Mouse (Mus musculus): ENCODE measurements at regions not wholly inside any gene's neighbourhood (a gene's known extent, or its start where the extent isn't known, plus 50 kb on each side); places are given as distances from the start of the nearest gene placed in this dataset.

DNA sequence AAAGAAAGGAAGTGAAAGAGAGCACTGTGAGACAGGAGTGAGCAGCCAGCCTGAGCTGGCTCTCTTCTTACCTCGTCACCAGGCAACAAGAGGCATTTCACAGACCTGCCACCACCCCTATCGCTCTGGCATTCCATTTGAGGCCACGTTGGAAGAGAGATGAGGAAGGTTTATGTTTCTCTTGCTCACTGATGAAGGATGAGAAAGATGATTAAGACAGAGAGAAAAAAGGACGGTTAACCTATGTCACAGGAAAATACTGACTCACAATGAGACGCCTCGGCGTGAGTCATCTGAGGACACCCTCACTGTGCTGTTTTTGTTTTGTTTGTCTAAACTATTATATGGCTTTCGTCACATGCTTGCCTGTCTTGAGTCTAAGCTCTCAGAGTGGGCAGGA, 106.9 kb upstream of the Kcnj15 start:
- Histone ChIP-seq H3K9me3 (no peaks in the 10 kb centered on the region), H3K36me3 (no peaks in the 10 kb centered on the region), H3K27me3 (ENCODE audit: insufficient read depth, poor library complexity, severe bottlenecking) (no peaks in the 10 kb centered on the region), H3K4me3 (no peak overlapping the region), H3K27ac (no peak overlapping the region), H3K4me1 (replicated peaks) (no peaks in the 10 kb centered on the region)
- 77% methylated on average over 8 of the region's 8 CpGs for WGBS
- no peak for DNase-seq (ENCODE audit: low spot score)

DNA sequence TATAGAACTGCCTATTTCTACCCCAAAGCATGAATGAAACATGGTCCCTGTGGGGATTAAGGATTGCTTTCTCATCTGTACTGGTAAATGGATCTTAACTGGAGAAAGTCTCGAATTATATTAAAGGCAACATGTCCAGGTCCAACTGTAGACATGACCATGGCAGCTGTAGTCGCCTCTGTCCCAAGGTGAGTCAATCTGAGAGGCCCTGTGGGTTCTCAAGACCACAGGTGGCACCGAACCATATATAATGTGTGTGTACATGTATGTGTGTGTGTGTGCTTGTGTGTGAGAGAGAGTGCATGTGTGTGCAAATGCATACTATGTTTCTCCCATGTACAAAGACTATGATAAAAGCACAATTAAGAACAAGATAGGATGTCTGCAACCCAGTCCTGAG, 105.9 kb upstream of the Kcnj15 start:
- H3K27me3 ChIP-seq (ENCODE audit: insufficient read depth, poor library complexity, severe bottlenecking) = no peaks in the 10 kb centered on the region
- H3K9me3 ChIP-seq = no peaks in the 10 kb centered on the region
- 0 out of 2 replicates have a peak, but pooled peaks cover 5% of the 10 kb centered on the region for H3K4me1 ChIP-seq (replicated peaks)
- no peaks in the 10 kb centered on the region for H3K36me3 ChIP-seq
- no peak overlapping the region for H3K4me3 ChIP-seq
- no peak overlapping the region for H3K27ac ChIP-seq
- no peak for DNase-seq (ENCODE audit: low spot score)
- WGBS = 81% methylated on average over 3 of the region's 3 CpGs

- Histone ChIP-seq H3K4me1 (replicated peaks) (0 out of 2 replicates have a peak, but pooled peaks cover 5% of the 10 kb centered on the region), H3K27me3 (ENCODE audit: insufficient read depth, poor library complexity, severe bottlenecking) (no peaks in the 10 kb centered on the region), H3K4me3 (no peak overlapping the region), H3K27ac (no peak overlapping the region), H3K9me3 (no peaks in the 10 kb centered on the region), H3K36me3 (no peaks in the 10 kb centered on the region)
- DNase-seq (ENCODE audit: low spot score) = no peak
- WGBS = 90% methylated on average over 6 of the region's 6 CpGs
These were observed 105.4 kb upstream of the Kcnj15 start for GRCm38 (mm10) chr16:95151914-95152313.

GRCm38 (mm10) chr16:95152742-95153383, 104.5 kb upstream of the Kcnj15 start:
- H3K4me3 ChIP-seq = no peak overlapping the region
- H3K27me3 ChIP-seq (ENCODE audit: insufficient read depth, poor library complexity, severe bottlenecking) = no peaks in the 10 kb centered on the region
- no peaks in the 10 kb centered on the region for H3K9me3 ChIP-seq
- 80% methylated on average over 13 of the region's 13 CpGs for WGBS
- 0 out of 2 replicates have a peak, but pooled peaks cover 5% of the 10 kb centered on the region for H3K4me1 ChIP-seq (replicated peaks)
- H3K27ac ChIP-seq = no peak overlapping the region
- no peaks in the 10 kb centered on the region for H3K36me3 ChIP-seq
- no peak for DNase-seq (ENCODE audit: low spot score)

- Histone ChIP-seq H3K4me1 (replicated peaks) (no peaks in the 10 kb centered on the region), H3K9me3 (no peaks in the 10 kb centered on the region), H3K27ac (no peak overlapping the region), H3K36me3 (no peaks in the 10 kb centered on the region), H3K27me3 (ENCODE audit: insufficient read depth, poor library complexity, severe bottlenecking) (no peaks in the 10 kb centered on the region), H3K4me3 (no peak overlapping the region)
- WGBS = 90% methylated on average over 7 of the region's 7 CpGs
- DNase-seq (ENCODE audit: low spot score) = no peak
These were observed 89.0 kb upstream of the Kcnj15 start for GRCm38 (mm10) chr16:95168349-95168748.

- no peaks in the 10 kb centered on the region for H3K36me3 ChIP-seq
- H3K9me3 ChIP-seq = no peaks in the 10 kb centered on the region
- H3K4me3 ChIP-seq = no peak overlapping the region
- H3K4me1 ChIP-seq (replicated peaks) = no peaks in the 10 kb centered on the region
- H3K27ac ChIP-seq = no peak overlapping the region
- WGBS = 96% methylated on average over 1 of the region's 1 CpGs
- no peak for DNase-seq (ENCODE audit: low spot score)
- no peaks in the 10 kb centered on the region for H3K27me3 ChIP-seq (ENCODE audit: insufficient read depth, poor library complexity, severe bottlenecking)
These were observed 88.0 kb upstream of the Kcnj15 start for GRCm38 (mm10) chr16:95169346-95169745.

GRCm38 (mm10) chr16:95180562-95180961, 76.8 kb upstream of the Kcnj15 start:
- H3K4me1 ChIP-seq (replicated peaks) = no peaks in the 10 kb centered on the region
- H3K36me3 ChIP-seq = no peaks in the 10 kb centered on the region
- no peaks in the 10 kb centered on the region for H3K27me3 ChIP-seq (ENCODE audit: insufficient read depth, poor library complexity, severe bottlenecking)
- no peaks in the 10 kb centered on the region for H3K9me3 ChIP-seq
- H3K27ac ChIP-seq = no peak overlapping the region
- WGBS = 86% methylated on average over 5 of the region's 5 CpGs
- DNase-seq (ENCODE audit: low spot score) = no peak
- no peak overlapping the region for H3K4me3 ChIP-seq

DNA sequence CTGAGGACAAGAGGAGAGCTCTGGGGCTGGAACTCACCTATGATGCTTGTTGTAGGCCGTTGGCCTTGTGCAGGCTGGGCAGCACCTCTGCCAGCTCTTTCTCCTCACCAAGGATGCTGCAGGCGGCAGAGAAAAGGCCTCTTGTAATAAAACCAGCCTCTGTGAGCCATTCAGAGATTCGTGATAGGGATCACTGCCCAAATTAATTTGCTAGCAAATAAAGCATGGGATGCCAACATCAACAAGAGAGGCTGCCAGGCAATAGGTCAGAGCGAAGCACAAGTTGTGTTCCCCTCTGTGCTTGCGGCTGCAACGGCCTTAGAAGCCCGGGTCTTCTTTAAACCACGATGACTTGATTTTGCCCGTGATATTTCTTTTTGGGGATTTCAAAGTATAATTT, 72.0 kb upstream of the Kcnj15 start:
- Histone ChIP-seq H3K27ac (no peak overlapping the region), H3K4me3 (no peak overlapping the region), H3K4me1 (replicated peaks) (no peaks in the 10 kb centered on the region), H3K36me3 (no peaks in the 10 kb centered on the region), H3K9me3 (no peaks in the 10 kb centered on the region), H3K27me3 (ENCODE audit: insufficient read depth, poor library complexity, severe bottlenecking) (no peaks in the 10 kb centered on the region)
- whole genome bisulfite sequencing = 90% methylated on average over 9 of the region's 9 CpGs
- DNase-seq (ENCODE audit: low spot score) = no peak

GRCm38 (mm10) chr16:95189114-95189513, 68.2 kb upstream of the Kcnj15 start:
- no peak for DNase-seq (ENCODE audit: low spot score)
- no peaks in the 10 kb centered on the region for H3K4me1 ChIP-seq (replicated peaks)
- no peaks in the 10 kb centered on the region for H3K27me3 ChIP-seq (ENCODE audit: insufficient read depth, poor library complexity, severe bottlenecking)
- H3K4me3 ChIP-seq = no peak overlapping the region
- WGBS = 90% methylated on average over 8 of the region's 8 CpGs
- no peaks in the 10 kb centered on the region for H3K9me3 ChIP-seq
- H3K36me3 ChIP-seq = no peaks in the 10 kb centered on the region
- no peak overlapping the region for H3K27ac ChIP-seq

- DNase-seq (ENCODE audit: low spot score) = no peak
- 70% methylated on average over 4 of the region's 4 CpGs for WGBS
- Histone ChIP-seq H3K4me3 (no peak overlapping the region), H3K4me1 (replicated peaks) (peaks cover 7% of the 10 kb centered on the region; the same call in 1 of the 2 replicates), H3K27me3 (ENCODE audit: insufficient read depth, poor library complexity, severe bottlenecking) (no peaks in the 10 kb centered on the region), H3K27ac (no peak overlapping the region), H3K9me3 (no peaks in the 10 kb centered on the region), H3K36me3 (no peaks in the 10 kb centered on the region)
These were observed 63.2 kb upstream of the Kcnj15 start for GRCm38 (mm10) chr16:95194151-95194550.

DNA sequence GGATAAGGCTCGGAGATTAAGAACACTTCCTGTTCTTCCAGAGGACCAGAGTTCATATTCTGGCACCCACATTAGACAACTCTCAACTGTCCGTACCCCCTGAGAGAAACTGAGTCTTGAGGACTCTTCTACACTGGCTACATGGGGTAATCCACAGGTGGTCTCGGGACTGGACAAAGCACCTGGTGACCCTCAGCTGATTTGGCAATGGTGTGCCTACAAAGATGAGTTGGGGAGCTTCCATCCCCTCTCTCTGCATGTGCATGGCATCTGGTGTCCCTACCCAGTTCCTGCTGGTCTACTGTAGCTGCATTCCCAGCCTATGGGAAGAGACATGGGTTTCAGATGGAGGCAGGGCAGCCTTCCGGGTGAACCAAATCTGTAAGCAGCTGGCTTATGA, 61.2 kb upstream of the Kcnj15 start:
- no peaks in the 10 kb centered on the region for H3K36me3 ChIP-seq
- H3K27ac ChIP-seq = no peak overlapping the region
- H3K4me1 ChIP-seq (replicated peaks) = peaks cover 7% of the 10 kb centered on the region; the same call in 1 of the 2 replicates
- H3K9me3 ChIP-seq = no peaks in the 10 kb centered on the region
- no peak overlapping the region for H3K4me3 ChIP-seq
- H3K27me3 ChIP-seq (ENCODE audit: insufficient read depth, poor library complexity, severe bottlenecking) = no peaks in the 10 kb centered on the region
- WGBS = 86% methylated on average over 4 of the region's 4 CpGs
- DNase-seq (ENCODE audit: low spot score) = no peak

GRCm38 (mm10) chr16:95196622-95197021, 60.7 kb upstream of the Kcnj15 start:
- no peaks in the 10 kb centered on the region for H3K9me3 ChIP-seq
- no peak overlapping the region for H3K27ac ChIP-seq
- 3% methylated on average over 1 of the region's 1 CpGs for WGBS
- H3K36me3 ChIP-seq = no peaks in the 10 kb centered on the region
- peaks cover 7% of the 10 kb centered on the region; the same call in 1 of the 2 replicates for H3K4me1 ChIP-seq (replicated peaks)
- peak; percentile 69 for DNase-seq (ENCODE audit: low spot score)
- no peaks in the 10 kb centered on the region for H3K27me3 ChIP-seq (ENCODE audit: insufficient read depth, poor library complexity, severe bottlenecking)
- no peak overlapping the region for H3K4me3 ChIP-seq

DNA sequence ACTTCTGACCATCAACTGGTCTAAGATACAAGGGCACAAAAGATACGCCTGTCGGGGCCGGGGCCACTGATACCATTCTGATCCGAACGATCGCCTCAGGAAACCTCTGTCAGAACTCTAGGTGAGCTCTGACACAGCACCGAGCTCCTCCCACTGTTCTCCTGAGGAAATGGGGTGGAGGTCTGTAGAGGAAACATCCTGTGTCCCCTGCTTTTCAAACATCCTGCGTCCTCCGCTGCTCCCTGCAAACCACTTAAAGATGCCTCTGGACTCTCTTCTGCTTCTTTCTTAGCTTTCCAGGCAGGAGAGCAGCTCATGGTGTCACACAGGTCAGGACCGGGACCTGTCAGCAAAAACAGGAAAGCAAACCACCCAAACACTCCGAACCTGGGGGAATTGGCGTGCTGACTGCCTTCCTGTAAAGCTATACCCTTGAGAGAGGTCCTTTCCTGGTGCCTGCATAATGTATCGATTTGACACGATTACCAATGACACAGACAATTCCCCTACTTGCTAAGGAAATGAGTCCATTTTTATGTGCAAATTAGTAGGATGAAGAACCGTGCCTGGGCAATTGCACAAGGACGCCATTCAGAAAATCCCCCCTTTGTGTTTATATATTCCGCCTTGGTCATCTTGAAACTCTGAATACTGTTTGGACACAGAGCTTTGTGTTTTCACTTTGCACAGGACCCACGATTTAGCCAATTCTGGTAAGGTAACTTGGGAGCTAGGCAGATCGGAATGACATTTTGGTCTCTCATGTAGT, 58.4 kb upstream of the Kcnj15 start:
- Histone ChIP-seq H3K9me3 (no peaks in the 10 kb centered on the region), H3K36me3 (no peaks in the 10 kb centered on the region), H3K4me3 (no peak overlapping the region), H3K4me1 (replicated peaks) (peaks cover 7% of the 10 kb centered on the region; the same call in 1 of the 2 replicates), H3K27me3 (ENCODE audit: insufficient read depth, poor library complexity, severe bottlenecking) (no peaks in the 10 kb centered on the region), H3K27ac (no peak overlapping the region)
- 68% methylated on average over 19 of the region's 19 CpGs for WGBS
- no peak for DNase-seq (ENCODE audit: low spot score)

Measured in hindbrain, embryonic 10.5 days (tissue).